Mouse (Mus musculus): ENCODE measurements around the gene Olfr995. TPM values are rescaled to one million over a fixed set of nuclear protein-coding genes. Genes with fewer than 3 reads are reported as not detected.

Olfr995 gene
- not detected for total RNA-seq (2021)
- long read RNA-seq, experiment 1 = 0 reads
- long read RNA-seq, experiment 2 = 0 reads

GRCm38 (mm10) chr2:85443539-85443938 lies at the start of gene Olfr995:
Gene Olfr995, minus strand, starts transcription at chr2:85443639.
- no peak for DNase-seq

GRCm38 (mm10) chr2:85490396-85490795 lies 47.0 kb upstream of the Olfr995 start:
- DNase-seq = no peak

- DNase-seq = no peak
Observed at GRCm38 (mm10) chr2:85466801-85467325, 23.4 kb upstream of the Olfr995 start.

- no peak for DNase-seq
Observed at GRCm38 (mm10) chr2:85442546-85442945, 893 bp downstream of the Olfr995 start.

GRCm38 (mm10) chr2:85436351-85436750 lies 7.1 kb downstream of the Olfr995 start, which contains the start of gene Olfr994:
Gene Olfr994, minus strand, starts transcription at chr2:85436451.
- no peak for DNase-seq

GRCm38 (mm10) chr2:85425893-85426292 lies 17.5 kb downstream of the Olfr995 start:
- no peak for DNase-seq

- no peak for DNase-seq
Observed at GRCm38 (mm10) chr2:85414777-85415176, 28.7 kb downstream of the Olfr995 start, which contains the start of gene Olfr993. Gene Olfr993, minus strand, starts transcription at chr2:85414877.

- no peak for DNase-seq
Observed at GRCm38 (mm10) chr2:85409369-85409768, 34.1 kb downstream of the Olfr995 start, which contains the start of gene Olfr992. Gene Olfr992, minus strand, starts transcription at chr2:85409469.

Other genes starting within 250 kb of the Olfr995 start
- 1 to 10 TPM in 1 of 2 experiments, under 1 TPM in 1; 0.59 to 1.8 TPM for gene Lrrc55, start 246.4 kb downstream of the Olfr995 start, total RNA-seq (2021)
- gene Olfr987, start 104.3 kb downstream of the Olfr995 start, total RNA-seq (2021) = not detected
- gene Olfr988, start 80.4 kb downstream of the Olfr995 start, total RNA-seq (2021) = not detected
- not detected for gene Olfr992, start 34.2 kb downstream of the Olfr995 start, total RNA-seq (2021)
- gene Olfr993, start 28.8 kb downstream of the Olfr995 start, total RNA-seq (2021) = not detected
- gene Olfr994, start 7.2 kb downstream of the Olfr995 start, total RNA-seq (2021) = not detected
- not detected for gene 4833423E24Rik, start 75.4 kb upstream of the Olfr995 start, total RNA-seq (2021)
- not detected for gene Olfr996, start 135.6 kb upstream of the Olfr995 start, total RNA-seq (2021)
- gene Olfr998, start 145.3 kb upstream of the Olfr995 start, total RNA-seq (2021) = not detected
- not detected for gene Olfr1000, start 168.3 kb upstream of the Olfr995 start, total RNA-seq (2021)
- not detected for gene Olfr1002, start 207.1 kb upstream of the Olfr995 start, total RNA-seq (2021)
- gene Olfr154, start 220.8 kb upstream of the Olfr995 start, total RNA-seq (2021) = not detected
- not detected for gene Olfr1006, start 235.1 kb upstream of the Olfr995 start, total RNA-seq (2021)
- gene Olfr1008, start 245.8 kb upstream of the Olfr995 start, total RNA-seq (2021) = not detected